Comparison of ENCODE assay signal across 18 mouse cellular contexts in the genomic region with DNA sequence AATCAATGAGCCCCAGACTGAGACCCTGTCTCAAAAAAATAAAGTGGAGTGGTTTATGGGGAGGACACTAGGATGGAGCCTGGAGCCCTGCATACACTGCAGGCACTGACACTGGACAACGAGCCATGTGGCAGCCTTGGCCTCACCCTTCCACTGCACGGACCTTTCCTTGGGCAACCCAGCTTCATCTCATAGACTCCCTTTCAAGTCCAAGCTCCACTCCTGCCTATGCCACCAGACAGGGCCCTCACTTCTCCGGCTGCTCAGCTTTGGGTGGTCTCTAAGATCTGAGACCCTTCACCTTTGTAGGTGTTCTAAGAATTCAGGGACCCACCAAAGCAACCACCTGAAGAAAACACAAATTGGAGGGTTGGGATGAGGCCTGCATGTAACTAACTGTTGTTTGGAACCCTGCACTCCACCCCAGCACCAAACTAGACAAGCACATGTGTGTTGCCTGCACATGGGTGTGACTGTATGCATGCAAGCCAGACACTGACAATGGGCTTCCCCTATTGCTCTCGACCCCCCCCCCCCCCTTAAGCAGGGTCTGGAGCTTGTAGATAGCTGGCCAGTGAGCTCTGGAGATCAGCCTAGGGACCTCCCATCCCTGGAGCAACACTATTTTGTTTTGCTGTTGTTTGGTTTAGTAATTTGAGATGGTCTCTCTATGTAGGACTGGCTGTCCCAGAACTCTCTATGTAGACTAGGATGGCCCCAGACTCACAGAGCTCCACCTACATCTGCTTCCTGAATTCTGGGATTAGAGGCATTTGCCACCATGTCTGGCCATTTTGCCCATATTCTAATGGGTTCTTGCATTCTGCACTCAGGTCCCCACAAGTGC. TPM values are rescaled to one million over a fixed set of nuclear protein-coding genes. Genes with fewer than 3 reads are reported as not detected.
DNase-seq lines count a peak whose midpoint lies in the region; ATAC-seq and TF ChIP-seq lines count a peak whose summit lies in the region.
"Had no signal": no experiment of that assay in that cellular context is flagged by ENCODE, and none has a peak within 500 bp of the region (broad histone marks: within the 10 kb centered on the region; RNA-seq: fewer than 3 reads in every experiment).

No protein-coding gene starts in this region.

- TF ChIP-seq CTCF in liver, embryonic 14.5 days (IDR thresholded peaks at IDR 0.05; ENCODE audit: low read depth): no peak

- H3K4me2 ChIP-seq in hindbrain, embryonic 16.5 days (ENCODE audit: low read length): no peak overlapping the region
- H3K4me2 ChIP-seq in hindbrain, embryonic 14.5 days (replicated peaks): no peak overlapping the region
- H3K4me2 ChIP-seq in liver, embryonic 14.5 days (ENCODE audit: low read depth): peak overlapping the region; percentile 58
- no peak overlapping the region for H3K4me2 ChIP-seq in midbrain, embryonic 15.5 days
- H3K4me2 ChIP-seq: heart, embryonic 13.5 days; limb, embryonic 12.5 days; neural tube, embryonic 15.5 days had no signal

- no peak overlapping the region for H3K4me3 ChIP-seq in hindbrain, embryonic 16.5 days (ENCODE audit: low read length)
- no peak overlapping the region for H3K4me3 ChIP-seq in hindbrain, embryonic 14.5 days (replicated peaks; ENCODE audit: low read length)
- peak overlapping the region in 1 of 2 experiments; percentile 18; a peak in 1 of 4 replicates for H3K4me3 ChIP-seq in liver, embryonic 14.5 days (ENCODE audit: insufficient read depth in 1 of 2, low read depth in 2 of 2, low read length in 2 of 2)
- H3K4me3 ChIP-seq in midbrain, embryonic 15.5 days: no peak overlapping the region
- H3K4me3 ChIP-seq: heart, embryonic 13.5 days; limb, embryonic 12.5 days; megakaryocyte, embryonic 14.5 days; neural tube, embryonic 15.5 days had no signal

- ATAC-seq in hindbrain, embryonic 16.5 days: 0 out of 2 replicates have a peak, but pooled peaks have one; percentile 10
- no peak for ATAC-seq in hindbrain, embryonic 14.5 days (ENCODE audit: low FRiP score)
- peak; percentile 42 for ATAC-seq in common myeloid progenitor, adult 5-6 weeks (replicated peaks; ENCODE audit: low read depth, poor library complexity, severe bottlenecking)
- peak; percentile 84 for ATAC-seq in liver, embryonic 14.5 days (ENCODE audit: insufficient read depth)
- no peak for ATAC-seq in midbrain, embryonic 15.5 days (replicated peaks)
- ATAC-seq: inflammation-experienced regulatory T-cells, adult 6 months had no signal

- H3K36me3 ChIP-seq in hindbrain, embryonic 16.5 days (ENCODE audit: control insufficient read depth, insufficient read depth, low read length): peaks cover 3% of the 10 kb centered on the region; the same call in 1 of the 2 replicates
- peaks cover 20% of the 10 kb centered on the region for H3K36me3 ChIP-seq in hindbrain, embryonic 14.5 days (replicated peaks; ENCODE audit: control insufficient read depth, insufficient read depth)
- H3K36me3 ChIP-seq in liver, embryonic 14.5 days (replicated peaks; ENCODE audit: control insufficient read depth, insufficient read depth, low read depth): peaks cover 53% of the 10 kb centered on the region
- H3K36me3 ChIP-seq in midbrain, embryonic 15.5 days (replicated peaks): 0 out of 2 replicates have a peak, but pooled peaks cover 10% of the 10 kb centered on the region

- no peak for DNase-seq in hindbrain, embryonic 14.5 days (ENCODE audit: low spot score)
- peak in 2 of 3 experiments; percentile 42 to 48 for DNase-seq in liver, embryonic 14.5 days (ENCODE audit: low read depth in 3 of 3, low spot score in 3 of 3)
- no peak for DNase-seq in cerebellum, postnatal 14 days
- DNase-seq in thymus, postnatal 25 days: no peak
- DNase-seq: cerebellum, adult 18-20 months; gastrocnemius, postnatal 14 days; kidney, adult 8-10 months; kidney, postnatal 25 days; layer of hippocampus, adult 9-11 months; retina, postnatal 1 day had no signal

- WGBS in hindbrain, embryonic 16.5 days: 86% methylated on average over 4 of the region's 4 CpGs
- 88% methylated on average over 4 of the region's 4 CpGs for WGBS in hindbrain, embryonic 14.5 days
- WGBS in liver, embryonic 14.5 days (ENCODE audit: insufficient replicate concordance): 56% methylated on average over 4 of the region's 4 CpGs
- WGBS in midbrain, embryonic 15.5 days: 87% methylated on average over 4 of the region's 4 CpGs

- no peak overlapping the region for H3K27ac ChIP-seq in hindbrain, embryonic 16.5 days (ENCODE audit: low read depth, low read length)
- H3K27ac ChIP-seq in hindbrain, embryonic 14.5 days: no peak overlapping the region
- H3K27ac ChIP-seq in liver, embryonic 14.5 days: peak overlapping the region; percentile 72
- no peak overlapping the region for H3K27ac ChIP-seq in midbrain, embryonic 15.5 days
- H3K27ac ChIP-seq: heart, embryonic 13.5 days; limb, embryonic 12.5 days; neural tube, embryonic 15.5 days had no signal

- H3K9me3 ChIP-seq in hindbrain, embryonic 16.5 days (ENCODE audit: control insufficient read depth, low read length): no peaks in the 10 kb centered on the region
- H3K9me3 ChIP-seq in hindbrain, embryonic 14.5 days (ENCODE audit: control insufficient read depth, low read length): no peaks in the 10 kb centered on the region
- no peaks in the 10 kb centered on the region for H3K9me3 ChIP-seq in liver, embryonic 14.5 days (ENCODE audit: control insufficient read depth, low read length)
- H3K9me3 ChIP-seq in midbrain, embryonic 15.5 days: no peaks in the 10 kb centered on the region
- H3K9me3 ChIP-seq: heart, embryonic 13.5 days; limb, embryonic 12.5 days; megakaryocyte, embryonic 14.5 days; neural tube, embryonic 15.5 days had no signal

- peak; percentile 54; the same call in 1 of the 2 replicates for TF ChIP-seq EP300 in liver, embryonic 14.5 days (IDR thresholded peaks at IDR 0.05; ENCODE audit: low read depth)

- no peak overlapping the region for H3K9ac ChIP-seq in hindbrain, embryonic 16.5 days (ENCODE audit: low read depth, low read length)
- H3K9ac ChIP-seq in hindbrain, embryonic 14.5 days: no peak overlapping the region
- H3K9ac ChIP-seq in liver, embryonic 14.5 days (replicated peaks): peak overlapping the region; percentile 39
- H3K9ac ChIP-seq in midbrain, embryonic 15.5 days: no peak overlapping the region
- H3K9ac ChIP-seq: heart, embryonic 13.5 days; limb, embryonic 12.5 days; neural tube, embryonic 15.5 days had no signal

- peaks cover 3% of the 10 kb centered on the region for H3K4me1 ChIP-seq in hindbrain, embryonic 16.5 days (ENCODE audit: control insufficient read depth, insufficient read depth, low read depth, low read length)
- 0 out of 2 replicates have a peak, but pooled peaks cover under 1% of the 10 kb centered on the region for H3K4me1 ChIP-seq in hindbrain, embryonic 14.5 days (replicated peaks; ENCODE audit: control insufficient read depth, insufficient read depth, low read length)
- peaks cover 22 to 32% of the 10 kb centered on the region in 2 experiments for H3K4me1 ChIP-seq in liver, embryonic 14.5 days (replicated peaks; ENCODE audit: control insufficient read depth in 2 of 2, insufficient read depth in 2 of 2, low read length in 1 of 2)
- H3K4me1 ChIP-seq in midbrain, embryonic 15.5 days: peaks cover 3% of the 10 kb centered on the region; the same call in 1 of the 2 replicates

- H3K27me3 ChIP-seq in hindbrain, embryonic 16.5 days (replicated peaks; ENCODE audit: control insufficient read depth, insufficient read depth, low read length): no peaks in the 10 kb centered on the region
- H3K27me3 ChIP-seq in hindbrain, embryonic 14.5 days (ENCODE audit: control insufficient read depth, insufficient read depth, low read length): no peaks in the 10 kb centered on the region
- H3K27me3 ChIP-seq in liver, embryonic 14.5 days (ENCODE audit: control insufficient read depth, insufficient read depth, low read length): no peaks in the 10 kb centered on the region
- no peaks in the 10 kb centered on the region for H3K27me3 ChIP-seq in midbrain, embryonic 15.5 days (replicated peaks)
- H3K27me3 ChIP-seq: heart, embryonic 13.5 days; limb, embryonic 12.5 days; megakaryocyte, embryonic 14.5 days; neural tube, embryonic 15.5 days had no signal

RNA-seq across cellular contexts. Expression of gene Txnrd2, which starts 7.2 kb away (rescaled TPM):
- 37.5 and 40.6 TPM in 2 replicates for polyA plus RNA-seq in hindbrain, embryonic 16.5 days (2015; fragmentation: Nextera tagmentation; extraction: Ambion mirVana)
- 26.0 and 28.2 TPM in 2 replicates for polyA plus RNA-seq in hindbrain, embryonic 14.5 days (2014; fragmentation: Nextera tagmentation; extraction: Ambion mirVana)
- 50.3 and 66.4 TPM in 2 replicates for total RNA-seq in common myeloid progenitor, adult 5-6 weeks (2017)
- polyA plus RNA-seq in liver, embryonic 14.5 days (2012; rRNA removed): 79.9 and 113 TPM in 2 replicates
- polyA plus RNA-seq in liver, embryonic 14.5 days (2014; fragmentation: Nextera tagmentation; extraction: Ambion mirVana): 110 and 112 TPM in 2 replicates
- 34.0 and 35.5 TPM in 2 replicates for polyA plus RNA-seq in midbrain, embryonic 15.5 days (2015; fragmentation: Nextera tagmentation; extraction: Ambion mirVana)

RNA-seq across cellular contexts. Expression of gene Comt, which starts 7.7 kb away (rescaled TPM):
- polyA plus RNA-seq in hindbrain, embryonic 16.5 days (2015; fragmentation: Nextera tagmentation; extraction: Ambion mirVana): 119 and 123 TPM in 2 replicates
- 91.6 and 99.4 TPM in 2 replicates for polyA plus RNA-seq in hindbrain, embryonic 14.5 days (2014; fragmentation: Nextera tagmentation; extraction: Ambion mirVana)
- total RNA-seq in common myeloid progenitor, adult 5-6 weeks (2017): 38.2 and 44.2 TPM in 2 replicates
- polyA plus RNA-seq in liver, embryonic 14.5 days (2012; rRNA removed): 73.8 and 84.7 TPM in 2 replicates
- 69.8 and 80.4 TPM in 2 replicates for polyA plus RNA-seq in liver, embryonic 14.5 days (2014; fragmentation: Nextera tagmentation; extraction: Ambion mirVana)
- polyA plus RNA-seq in midbrain, embryonic 15.5 days (2015; fragmentation: Nextera tagmentation; extraction: Ambion mirVana): 104 and 107 TPM in 2 replicates

Comparison
In these comparisons a context has a peak if more than half of its experiments do, and no peak if none do; other contexts are left out.
1. ATAC-seq: peak in hindbrain, embryonic 16.5 days (single experiment), common myeloid progenitor, adult 5-6 weeks (single experiment) and liver, embryonic 14.5 days (single experiment); none in hindbrain, embryonic 14.5 days (single experiment) and midbrain, embryonic 15.5 days (single experiment).
2. DNase-seq: peak in liver, embryonic 14.5 days (2 of 3); none in hindbrain, embryonic 14.5 days (single experiment), cerebellum, postnatal 14 days (0 of 2) and thymus, postnatal 25 days (single experiment).